Mouse (Mus musculus): ENCODE data around the gene Gpd1.

- TF ChIP-seq POLR2A (IDR thresholded peaks at IDR 0.05; ENCODE audit: insufficient read length, low read depth): no peak
- TF ChIP-seq MAX (IDR thresholded peaks at IDR 0.05; ENCODE audit: low read depth): no peak
- no peak for TF ChIP-seq CEBPB (IDR thresholded peaks at IDR 0.05; ENCODE audit: insufficient read depth, poor library complexity, severe bottlenecking)
Measured at GRCm38 (mm10) chr15:99703676-99704040, 13.7 kb upstream of the Gpd1 start.

Data from myocyte (in vitro differentiated cells).